Mouse (Mus musculus) liver, embryonic 11.5 days (tissue): ENCODE measurements at regions not wholly inside any gene's neighbourhood (a gene's known extent, or its start where the extent isn't known, plus 50 kb on each side); places are given as distances from the start of the nearest gene placed in this dataset.

Experiments
- ATAC-seq: fragments of 200-750 bp; cut with Nextera tagmentation; replicated peaks from 2 replicates; pipeline ENCODE4 v1.8.0; 2017; ENCODE audit warnings: moderate number of reproducible peaks, mild to moderate bottlenecking, moderate TSS enrichment, moderate library complexity; ENCODE audit not compliant: low FRiP score
- DNase-seq: peaks from one replicate; pipeline ENCODE4 v3.0.0-alpha.2; 2017; ENCODE audit warnings: low spot score
- H3K27ac ChIP-seq: fragments of 300-500 bp; sonication (generic); 2 replicates; pipeline ENCODE4 v1.5.1; 2014; ENCODE audit warnings: mild to moderate bottlenecking, low read depth, low read length, control low read depth
- H3K27me3 ChIP-seq: fragments of 300-500 bp; sonication (generic); replicated peaks from 2 replicates; pipeline ENCODE4 v1.6.1; 2014; ENCODE audit warnings: low read length, mixed read lengths; ENCODE audit not compliant: control insufficient read depth, insufficient read depth
- H3K36me3 ChIP-seq: fragments of 300-500 bp; sonication (generic); 2 replicates; pipeline ENCODE4 v1.6.1; 2014; ENCODE audit warnings: mild to moderate bottlenecking, low read length, moderate library complexity, mixed read lengths; ENCODE audit not compliant: control insufficient read depth, insufficient read depth
- H3K4me1 ChIP-seq: fragments of 300-500 bp; sonication (generic); replicated peaks from 2 replicates; pipeline ENCODE4 v1.6.1; 2014; ENCODE audit warnings: low read length, mixed read lengths; ENCODE audit not compliant: control insufficient read depth, insufficient read depth
- H3K4me2 ChIP-seq: fragments of 300-500 bp; sonication (generic); 2 replicates; pipeline ENCODE4 v1.6.1; 2014; ENCODE audit warnings: mild to moderate bottlenecking, control low read depth, moderate library complexity
- H3K4me3 ChIP-seq: fragments of 300-500 bp; sonication (generic); 2 replicates; pipeline ENCODE4 v1.5.1; 2014; ENCODE audit warnings: low read depth, low read length, control low read depth
- H3K9ac ChIP-seq: fragments of 300-500 bp; sonication (generic); 2 replicates; pipeline ENCODE4 v1.6.1; 2014; ENCODE audit warnings: low read depth, low read length, control low read depth
- H3K9me3 ChIP-seq: fragments of 300-500 bp; sonication (generic); 2 replicates; pipeline ENCODE4 v1.6.1; 2016; ENCODE audit warnings: low read length, inconsistent platforms, mixed read lengths; ENCODE audit not compliant: control insufficient read depth
- WGBS: fragments of 180-500 bp; shearing (Covaris S2); extraction: QIAGEN DNeasy Blood & Tissue Kit; methylation state at CpG from one replicate; pipeline ENCODE4 v1.1.7; 2014; 5-methylcytosine and 5-hydroxymethylcytosine counted together

DNA sequence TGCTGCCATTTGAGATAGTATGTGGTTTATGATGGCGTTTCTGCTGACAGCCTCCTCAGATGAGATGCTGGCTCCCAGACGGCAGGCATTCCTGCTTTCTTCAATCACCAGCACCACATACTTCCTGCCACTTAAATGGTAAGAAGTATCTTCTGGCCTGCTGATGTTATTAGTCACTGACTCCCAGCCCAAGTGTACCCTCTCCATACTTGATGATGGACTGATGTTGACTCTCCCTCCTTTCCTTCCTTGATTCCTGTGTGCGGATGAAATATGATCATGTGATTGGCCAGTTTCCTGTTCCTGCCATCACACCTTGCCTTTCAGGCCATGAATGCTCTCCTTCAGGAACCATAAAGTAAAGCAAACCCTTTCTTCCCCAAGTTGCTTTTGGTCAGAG, 50.8 kb upstream of the Rpl10-ps3 start:
- H3K9me3 ChIP-seq = no peaks in the 10 kb centered on the region; the same call in 1 of the 2 replicates
- H3K9ac ChIP-seq = no peak overlapping the region
- H3K4me1 ChIP-seq = no peaks in the 10 kb centered on the region
- DNase-seq = no peak
- H3K4me2 ChIP-seq = no peak overlapping the region
- ATAC-seq = no peak
- no peaks in the 10 kb centered on the region for H3K36me3 ChIP-seq
- no peak overlapping the region for H3K4me3 ChIP-seq
- no peak overlapping the region for H3K27ac ChIP-seq
- H3K27me3 ChIP-seq = no peaks in the 10 kb centered on the region
- 69% methylated on average over 3 of the region's 3 CpGs for WGBS

GRCm38 (mm10) chr9:50396051-50396450, 51.3 kb upstream of the Rpl10-ps3 start:
- Histone ChIP-seq H3K27me3 (no peaks in the 10 kb centered on the region), H3K36me3 (no peaks in the 10 kb centered on the region), H3K27ac (no peak overlapping the region), H3K4me1 (no peaks in the 10 kb centered on the region), H3K4me3 (no peak overlapping the region), H3K9ac (no peak overlapping the region), H3K4me2 (no peak overlapping the region), H3K9me3 (no peaks in the 10 kb centered on the region; the same call in 1 of the 2 replicates)
- 80% methylated on average over 7 of the region's 7 CpGs for WGBS
- no peak for ATAC-seq
- DNase-seq = no peak

- Histone ChIP-seq H3K4me2 (no peak overlapping the region), H3K27me3 (no peaks in the 10 kb centered on the region), H3K4me1 (no peaks in the 10 kb centered on the region), H3K4me3 (no peak overlapping the region), H3K27ac (no peak overlapping the region), H3K36me3 (no peaks in the 10 kb centered on the region), H3K9ac (no peak overlapping the region), H3K9me3 (no peaks in the 10 kb centered on the region)
- 81% methylated on average over 4 of the region's 4 CpGs for WGBS
- ATAC-seq = no peak
- no peak for DNase-seq
Measured at GRCm38 (mm10) chr9:50408396-50408795, 63.6 kb upstream of the Rpl10-ps3 start.

DNA sequence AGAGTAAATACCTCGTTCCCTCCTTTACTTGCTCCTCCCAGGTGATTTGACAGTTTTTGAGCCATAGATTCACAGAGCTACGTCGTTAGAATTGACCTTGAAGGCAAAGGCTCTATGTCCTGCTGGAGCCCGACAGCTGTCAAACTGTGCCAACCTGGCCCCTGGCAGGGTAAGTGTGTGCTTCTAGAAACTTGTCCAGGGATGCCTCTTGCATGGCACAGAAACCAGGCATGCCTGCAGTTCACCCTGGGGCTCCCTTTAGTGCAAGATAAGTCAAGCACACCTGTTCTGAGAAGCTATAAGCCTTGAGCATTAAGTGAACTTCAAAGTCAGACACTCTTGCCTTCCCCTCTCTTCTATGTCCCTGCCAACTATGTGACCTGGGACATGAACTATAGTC, 64.1 kb upstream of the Rpl10-ps3 start:
- Histone ChIP-seq H3K9ac (no peak overlapping the region), H3K27me3 (no peaks in the 10 kb centered on the region), H3K36me3 (no peaks in the 10 kb centered on the region), H3K4me3 (no peak overlapping the region), H3K9me3 (no peaks in the 10 kb centered on the region), H3K4me1 (no peaks in the 10 kb centered on the region), H3K27ac (no peak overlapping the region), H3K4me2 (no peak overlapping the region)
- 69% methylated on average over 4 of the region's 4 CpGs for WGBS
- no peak for ATAC-seq
- no peak for DNase-seq

GRCm38 (mm10) chr9:50412986-50413385, 68.2 kb upstream of the Rpl10-ps3 start:
- ATAC-seq = no peak
- 82% methylated on average over 8 of the region's 8 CpGs for WGBS
- no peaks in the 10 kb centered on the region for H3K4me1 ChIP-seq

GRCm38 (mm10) chr9:50413514-50414335, 69.0 kb upstream of the Rpl10-ps3 start:
- 81% methylated on average over 9 of the region's 9 CpGs for WGBS
- Histone ChIP-seq H3K9ac (no peak overlapping the region), H3K9me3 (no peaks in the 10 kb centered on the region), H3K4me3 (no peak overlapping the region), H3K27ac (no peak overlapping the region), H3K4me2 (no peak overlapping the region), H3K36me3 (no peaks in the 10 kb centered on the region), H3K4me1 (no peaks in the 10 kb centered on the region), H3K27me3 (no peaks in the 10 kb centered on the region)
- ATAC-seq (no peak), DNase-seq (no peak)

More at GRCm38 (mm10) chr9:50412986-50413385, 68.2 kb upstream of the Rpl10-ps3 start:
- Histone ChIP-seq H3K36me3 (no peaks in the 10 kb centered on the region), H3K4me3 (no peak overlapping the region), H3K9me3 (no peaks in the 10 kb centered on the region), H3K4me2 (no peak overlapping the region), H3K27ac (no peak overlapping the region), H3K9ac (no peak overlapping the region), H3K27me3 (no peaks in the 10 kb centered on the region)
- no peak for DNase-seq

- H3K4me1 ChIP-seq = no peaks in the 10 kb centered on the region
- no peak overlapping the region for H3K4me2 ChIP-seq
- no peaks in the 10 kb centered on the region for H3K36me3 ChIP-seq
- WGBS = 77% methylated on average over 6 of the region's 6 CpGs
- no peak overlapping the region for H3K27ac ChIP-seq
- DNase-seq (no peak), ATAC-seq (no peak)
- no peaks in the 10 kb centered on the region for H3K9me3 ChIP-seq
- no peaks in the 10 kb centered on the region for H3K27me3 ChIP-seq
- no peak overlapping the region for H3K9ac ChIP-seq
- H3K4me3 ChIP-seq = no peak overlapping the region
Measured at GRCm38 (mm10) chr9:50414796-50415340, 70.1 kb upstream of the Rpl10-ps3 start.

- no peak overlapping the region for H3K9ac ChIP-seq
- H3K27ac ChIP-seq = no peak overlapping the region
- no peak overlapping the region for H3K4me2 ChIP-seq
- 38% methylated on average over 3 of the region's 3 CpGs for WGBS
- no peaks in the 10 kb centered on the region for H3K36me3 ChIP-seq
- no peaks in the 10 kb centered on the region for H3K27me3 ChIP-seq
- no peaks in the 10 kb centered on the region for H3K4me1 ChIP-seq
- DNase-seq = no peak
- peaks cover 2% of the 10 kb centered on the region; the same call in 1 of the 2 replicates for H3K9me3 ChIP-seq
- ATAC-seq = no peak
- H3K4me3 ChIP-seq = no peak overlapping the region
Measured at GRCm38 (mm10) chr9:50416677-50417076, 71.9 kb upstream of the Rpl10-ps3 start.

- 88% methylated on average over 2 of the region's 2 CpGs for WGBS
- no peak for DNase-seq
- no peak overlapping the region for H3K9ac ChIP-seq
- H3K4me3 ChIP-seq = no peak overlapping the region
- H3K27ac ChIP-seq = no peak overlapping the region
- H3K27me3 ChIP-seq = no peaks in the 10 kb centered on the region
- H3K36me3 ChIP-seq = no peaks in the 10 kb centered on the region
- no peaks in the 10 kb centered on the region for H3K4me1 ChIP-seq
- no peak for ATAC-seq
- H3K4me2 ChIP-seq = no peak overlapping the region
- peaks cover 2% of the 10 kb centered on the region; the same call in 1 of the 2 replicates for H3K9me3 ChIP-seq
Measured at GRCm38 (mm10) chr9:50421061-50421460, 73.3 kb upstream of the Plet1 start.
